Mouse (Mus musculus): ENCODE measurements at regions not wholly inside any gene's neighbourhood (a gene's known extent, or its start where the extent isn't known, plus 50 kb on each side); places are given as distances from the start of the nearest gene placed in this dataset.

- DNase-seq = no peak
These were observed 713.0 kb upstream of the Cited2 start for GRCm38 (mm10) chr10:17010047-17010446.

GRCm38 (mm10) chr10:17011876-17012275, 711.1 kb upstream of the Cited2 start:
- DNase-seq = no peak

GRCm38 (mm10) chr10:17012541-17012975, 710.5 kb upstream of the Cited2 start:
- no peak for DNase-seq

GRCm38 (mm10) chr10:17014826-17015225, 708.2 kb upstream of the Cited2 start:
- DNase-seq = no peak

- DNase-seq = no peak
These were observed 706.2 kb upstream of the Cited2 start for GRCm38 (mm10) chr10:17016854-17017253.

GRCm38 (mm10) chr10:17022216-17023158, 700.5 kb upstream of the Cited2 start:
- no peak for DNase-seq

- DNase-seq = peak; percentile 21
These were observed 699.3 kb upstream of the Cited2 start for GRCm38 (mm10) chr10:17023571-17024293.

GRCm38 (mm10) chr10:17024294-17024665, 698.7 kb upstream of the Cited2 start:
- no peak for DNase-seq

- DNase-seq = no peak
These were observed 687.9 kb upstream of the Cited2 start for GRCm38 (mm10) chr10:17034892-17035775.

GRCm38 (mm10) chr10:17038259-17039043, 684.6 kb upstream of the Cited2 start:
- DNase-seq = no peak

GRCm38 (mm10) chr10:17042090-17042489, 680.9 kb upstream of the Cited2 start:
- DNase-seq = no peak

- DNase-seq = no peak
These were observed 680.0 kb upstream of the Cited2 start for GRCm38 (mm10) chr10:17042973-17043372.

GRCm38 (mm10) chr10:17046765-17047164, 676.3 kb upstream of the Cited2 start:
- DNase-seq = no peak

GRCm38 (mm10) chr10:17072906-17073305, 650.1 kb upstream of the Cited2 start:
- DNase-seq = no peak

- DNase-seq = no peak
These were observed 649.0 kb upstream of the Cited2 start for GRCm38 (mm10) chr10:17074013-17074401.

- peak; percentile 72 for DNase-seq
These were observed 648.5 kb upstream of the Cited2 start for GRCm38 (mm10) chr10:17074402-17075027.

- DNase-seq = peak; percentile 23
These were observed 647.9 kb upstream of the Cited2 start for GRCm38 (mm10) chr10:17075147-17075546.

- DNase-seq = peak; percentile 28
These were observed 647.4 kb upstream of the Cited2 start for GRCm38 (mm10) chr10:17075576-17075975.

GRCm38 (mm10) chr10:17076186-17076585, 646.8 kb upstream of the Cited2 start:
- DNase-seq = no peak

GRCm38 (mm10) chr10:17077580-17077979, 645.4 kb upstream of the Cited2 start:
- no peak for DNase-seq

- no peak for DNase-seq
These were observed 642.2 kb upstream of the Cited2 start for GRCm38 (mm10) chr10:17080818-17081217.

GRCm38 (mm10) chr10:17082926-17083325, 640.1 kb upstream of the Cited2 start:
- DNase-seq = no peak

Data from embryo, embryonic 11 days (tissue).